Mouse (Mus musculus) embryo, embryonic 10 days (tissue): ENCODE measurements around the gene Dcst1.

ENCODE experiments used
- DNase-seq: peaks from one replicate; pipeline ENCODE4 v3.0.0-alpha.2; 2015; ENCODE audit warnings: low spot score

The Dcst1 gene

DNA sequence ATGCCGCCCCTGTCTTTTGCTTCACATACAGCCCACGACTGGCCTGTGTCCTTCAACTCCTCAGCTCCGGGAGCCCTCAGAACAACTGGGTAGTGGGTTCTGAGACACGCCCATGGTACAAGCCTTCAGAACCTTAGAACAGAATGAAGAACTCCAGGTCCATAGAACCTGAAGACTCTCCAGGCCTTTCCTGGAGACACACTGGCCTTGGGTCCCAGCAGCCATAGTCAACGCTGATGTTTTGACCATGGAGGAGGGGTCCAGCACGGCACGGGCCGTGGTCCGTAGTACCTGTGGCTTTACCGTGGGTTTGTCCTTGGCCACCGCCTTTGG is at the start of gene Dcst1:
Dcst1 (minus strand) TSS at position 101 of the 333 bp plus-strand sequence.
- DNase-seq: no peak

DNA sequence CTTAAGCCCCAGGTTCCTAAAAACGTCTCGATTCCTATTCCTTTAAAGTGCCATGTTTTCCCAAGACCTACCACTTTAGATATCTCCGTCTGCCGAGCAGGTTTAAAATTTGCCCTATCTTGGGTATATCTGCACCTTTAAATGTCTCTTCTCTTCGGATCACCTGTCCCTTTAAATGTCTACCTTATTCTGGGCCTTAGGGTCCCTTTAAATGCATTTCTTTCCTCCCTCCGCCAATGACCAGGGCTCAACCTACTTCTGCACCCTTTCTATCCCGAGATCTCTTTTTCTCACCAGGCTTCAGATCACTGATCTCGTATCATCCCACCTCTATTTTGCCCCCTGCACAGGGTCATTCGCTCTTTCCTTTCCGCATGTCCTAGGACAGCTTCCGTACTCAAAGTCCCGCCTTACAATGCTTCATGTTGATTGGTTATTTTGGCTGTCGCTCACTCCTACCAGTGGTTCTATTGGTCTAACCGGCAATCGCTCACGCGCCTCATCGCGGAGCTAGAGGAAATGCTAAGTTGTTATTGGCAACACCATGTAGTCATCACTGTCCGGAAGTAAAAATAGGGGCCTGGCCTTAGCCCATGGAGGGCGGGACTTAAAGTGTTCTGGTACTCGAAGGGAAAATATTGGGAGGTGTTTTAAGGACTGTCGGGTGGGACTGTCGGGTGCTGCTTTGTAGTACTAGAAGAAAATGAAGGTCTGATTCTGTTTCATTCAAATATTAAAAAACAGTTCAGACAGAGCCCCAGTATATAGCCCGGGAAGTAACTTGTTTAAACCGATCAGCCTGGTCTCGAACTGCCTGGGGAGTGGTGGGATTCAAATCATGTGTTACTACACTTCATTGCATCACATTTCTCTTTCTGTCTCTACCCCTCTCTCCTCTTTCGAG is 46.7 kb upstream of the Dcst1 start, which contains the start of gene Flad1:
Flad1 (minus strand) TSS at position 381 of the 904 bp plus-strand sequence.
- peak; percentile 100 for DNase-seq

DNA sequence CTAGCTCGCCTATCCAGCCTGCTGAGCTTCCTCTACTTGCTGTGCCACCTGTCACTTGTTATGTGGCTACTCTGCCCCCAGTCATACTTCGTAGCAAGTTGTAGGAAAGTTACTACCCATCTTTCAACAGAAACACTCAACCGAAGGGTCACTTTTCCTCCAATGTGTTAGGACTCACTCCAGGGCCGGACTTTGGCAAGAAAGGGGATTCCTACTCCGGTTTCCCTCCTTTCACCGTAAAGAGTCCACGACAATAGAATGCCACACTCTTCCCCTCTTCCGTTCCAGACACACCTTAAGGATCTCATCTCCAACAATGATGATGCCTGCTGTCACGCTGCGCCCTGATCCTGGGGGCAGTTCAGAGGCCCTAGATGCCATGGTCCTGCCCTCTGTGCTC is 45.8 kb upstream of the Dcst1 start:
- DNase-seq: no peak

DNA sequence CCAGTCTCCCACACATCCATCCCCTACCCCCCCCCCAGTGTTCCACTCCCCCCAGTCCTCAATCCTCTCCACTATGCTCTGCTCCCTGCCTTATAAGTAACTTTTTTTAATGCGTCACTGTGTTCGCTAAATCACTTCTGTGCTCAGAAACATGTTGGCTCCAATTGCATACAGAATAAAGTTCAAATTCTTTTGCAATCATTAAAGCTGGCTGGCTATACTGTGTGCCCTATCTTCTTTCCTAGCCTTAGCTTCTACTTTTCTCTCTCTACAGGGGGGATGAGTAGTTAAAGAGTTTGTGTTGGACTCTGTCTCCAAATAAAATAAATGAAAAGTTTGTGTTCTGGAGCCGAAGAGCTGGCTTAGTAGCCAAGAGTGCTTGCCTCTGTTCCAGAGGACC is 44.6 kb upstream of the Dcst1 start:
- DNase-seq: no peak

DNA sequence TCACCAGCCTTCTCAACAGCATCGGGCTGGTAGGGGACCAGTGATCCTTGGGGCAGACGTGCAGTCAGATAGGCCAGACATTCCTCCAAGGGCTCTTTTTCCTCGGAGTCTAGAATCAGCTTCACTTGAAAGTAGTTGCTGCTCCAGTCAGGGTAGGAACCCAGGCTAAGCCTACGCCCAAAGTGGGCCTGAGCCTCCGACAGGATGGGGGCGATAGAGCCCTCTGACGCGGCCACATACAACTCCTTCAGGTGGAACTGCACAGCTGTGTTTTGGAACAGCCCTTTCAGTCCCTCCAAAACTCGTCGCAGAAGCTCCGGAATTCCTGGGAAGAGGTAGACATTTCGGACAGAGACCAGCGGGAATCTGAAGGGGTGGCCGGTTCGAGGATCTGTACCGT is 43.4 kb upstream of the Dcst1 start:
- DNase-seq: no peak

- no peak for DNase-seq
Measured at GRCm38 (mm10) chr3:89406887-89407286, 41.8 kb upstream of the Dcst1 start.

GRCm38 (mm10) chr3:89402693-89403092 is 37.6 kb upstream of the Dcst1 start, which contains the start of gene Lenep:
Gene Lenep, minus strand, starts transcription at chr3:89402793.
- no peak for DNase-seq

DNA sequence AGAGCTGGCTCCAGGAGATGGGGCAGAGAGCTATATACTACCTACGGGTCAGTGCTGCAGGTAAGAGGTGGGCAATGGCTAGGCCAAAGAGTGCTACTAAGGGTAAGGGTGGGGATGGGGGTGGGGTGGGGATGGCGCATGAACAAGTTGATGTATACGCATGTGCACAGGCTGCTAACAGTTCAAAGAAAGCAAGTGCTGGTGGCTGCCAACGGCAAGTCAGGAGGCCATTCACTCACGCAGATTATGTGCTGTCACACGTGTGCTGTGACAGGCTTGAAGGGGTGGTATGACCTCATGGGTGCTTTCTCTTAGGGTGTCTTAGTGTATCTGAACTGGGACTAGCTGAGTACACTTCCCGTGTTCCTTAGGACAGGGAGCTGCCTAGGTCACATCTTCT is 36.3 kb upstream of the Dcst1 start:
- no peak for DNase-seq

DNA sequence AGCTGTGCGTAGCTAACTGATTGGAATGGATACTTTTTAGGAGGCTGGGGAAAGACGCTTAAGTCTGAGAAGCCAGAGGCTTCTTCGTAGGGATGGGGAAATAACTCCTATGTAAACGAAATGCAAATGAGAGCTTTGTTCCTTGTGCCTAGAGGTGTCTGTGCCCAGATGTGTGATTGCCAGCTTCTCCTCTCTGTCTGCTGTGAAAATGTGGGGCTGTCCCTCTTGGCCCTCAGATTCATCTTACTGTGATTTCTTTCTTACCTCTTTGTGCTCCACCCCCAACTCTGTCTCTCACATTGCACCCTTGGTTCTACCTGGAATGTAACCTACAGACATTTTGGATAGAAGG is 31.6 kb upstream of the Dcst1 start:
- DNase-seq: no peak

GRCm38 (mm10) chr3:89395806-89396653 is 31.0 kb upstream of the Dcst1 start:
- peak; percentile 92 for DNase-seq

DNA sequence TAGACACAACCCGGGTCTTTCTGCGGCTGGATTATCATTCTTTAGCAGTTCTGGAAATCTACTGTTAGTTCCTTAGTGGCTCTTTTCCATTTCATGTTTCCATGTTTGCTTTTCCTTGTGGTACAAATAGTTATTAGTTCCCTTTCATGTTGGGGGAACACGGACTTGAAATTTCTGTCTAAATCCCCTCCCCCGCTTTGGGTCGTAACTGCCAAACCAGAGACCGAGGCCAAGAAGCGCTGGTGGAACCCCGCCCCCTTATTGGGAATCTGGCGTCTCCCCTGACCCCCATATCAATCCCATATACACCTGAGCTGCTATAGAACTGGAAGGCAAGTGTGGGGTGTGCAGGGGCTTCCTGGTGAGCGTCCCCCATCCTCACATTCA is 30.4 kb upstream of the Dcst1 start:
- DNase-seq: no peak

DNA sequence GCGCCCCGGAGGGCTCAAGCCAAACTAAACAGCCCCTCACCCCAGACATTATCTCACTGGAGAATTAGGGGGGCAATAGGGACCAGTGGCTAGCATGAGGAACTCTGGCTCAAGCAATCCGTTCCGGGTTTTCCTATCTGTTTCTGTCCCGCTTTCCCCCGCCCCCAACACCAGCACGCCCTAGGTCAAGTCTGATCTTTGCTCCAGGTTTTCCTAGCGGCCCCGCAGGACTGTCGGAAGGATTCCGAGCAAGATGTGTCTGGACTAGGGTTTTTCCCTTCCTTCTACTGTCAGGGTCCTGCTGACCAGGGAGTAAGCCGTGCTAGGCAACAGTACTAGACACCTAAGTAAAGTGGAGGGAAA is 29.8 kb upstream of the Dcst1 start:
- peak; percentile 89 for DNase-seq

- peak; percentile 68 for DNase-seq
Measured at GRCm38 (mm10) chr3:89394006-89394893, 29.2 kb upstream of the Dcst1 start, which contains the start of gene Zbtb7b. Gene Zbtb7b, minus strand, starts transcription at chr3:89394776.

- DNase-seq: peak; percentile 98
Measured at GRCm38 (mm10) chr3:89393605-89394004, 28.6 kb upstream of the Dcst1 start.

- peak; percentile 37 for DNase-seq
Measured at GRCm38 (mm10) chr3:89392871-89393311, 27.8 kb upstream of the Dcst1 start.

- DNase-seq: peak; percentile 73
Measured at GRCm38 (mm10) chr3:89391663-89392511, 26.8 kb upstream of the Dcst1 start.

DNA sequence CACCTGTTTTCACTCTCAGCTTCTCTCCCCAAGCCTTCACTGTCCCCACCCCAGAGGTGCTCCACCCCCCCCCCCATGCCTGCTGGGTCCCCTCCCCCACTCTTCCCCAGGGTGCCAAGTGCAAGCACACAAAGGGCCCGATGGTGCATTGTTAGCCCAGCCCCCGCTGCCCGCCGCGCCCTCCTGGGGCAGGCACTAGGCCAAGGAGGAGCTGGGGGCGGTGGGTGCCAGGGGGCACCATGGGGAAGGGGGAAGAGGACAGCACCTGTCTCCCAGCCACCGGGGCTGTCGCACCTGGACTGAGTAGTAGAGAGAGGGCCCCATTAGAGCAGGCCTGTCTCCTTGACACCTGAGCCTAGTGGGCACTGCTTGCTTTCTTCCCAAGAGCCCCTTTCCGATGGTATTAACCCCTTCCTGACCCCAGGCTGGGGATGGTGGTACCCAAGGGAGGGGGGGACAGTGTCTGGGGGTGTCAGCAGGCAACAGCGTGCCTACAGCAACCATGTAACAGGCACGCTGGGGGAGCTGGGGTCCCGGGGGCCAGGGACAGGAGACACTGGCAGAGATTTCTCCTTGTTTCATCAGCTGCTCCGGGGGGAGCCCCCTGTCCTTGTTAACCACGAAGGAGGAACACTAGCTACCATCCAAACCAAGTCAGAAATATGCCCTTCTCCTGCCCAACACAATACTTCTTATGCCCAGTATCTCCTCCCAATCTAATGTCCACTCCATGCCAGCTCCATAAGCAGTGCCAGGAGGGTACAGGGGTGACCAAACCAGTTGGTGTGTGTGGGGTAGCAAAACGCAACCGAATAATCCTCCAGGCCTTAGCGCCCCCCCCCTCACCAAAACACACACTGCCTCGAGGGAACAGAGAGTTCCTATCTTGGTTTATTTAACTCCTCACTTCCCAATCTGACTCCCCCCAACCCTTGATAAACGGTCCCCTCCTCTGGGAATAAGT is 25.9 kb upstream of the Dcst1 start:
- DNase-seq: no peak

- no peak for DNase-seq
Measured at GRCm38 (mm10) chr3:89390111-89390515, 25.1 kb upstream of the Dcst1 start.

DNA sequence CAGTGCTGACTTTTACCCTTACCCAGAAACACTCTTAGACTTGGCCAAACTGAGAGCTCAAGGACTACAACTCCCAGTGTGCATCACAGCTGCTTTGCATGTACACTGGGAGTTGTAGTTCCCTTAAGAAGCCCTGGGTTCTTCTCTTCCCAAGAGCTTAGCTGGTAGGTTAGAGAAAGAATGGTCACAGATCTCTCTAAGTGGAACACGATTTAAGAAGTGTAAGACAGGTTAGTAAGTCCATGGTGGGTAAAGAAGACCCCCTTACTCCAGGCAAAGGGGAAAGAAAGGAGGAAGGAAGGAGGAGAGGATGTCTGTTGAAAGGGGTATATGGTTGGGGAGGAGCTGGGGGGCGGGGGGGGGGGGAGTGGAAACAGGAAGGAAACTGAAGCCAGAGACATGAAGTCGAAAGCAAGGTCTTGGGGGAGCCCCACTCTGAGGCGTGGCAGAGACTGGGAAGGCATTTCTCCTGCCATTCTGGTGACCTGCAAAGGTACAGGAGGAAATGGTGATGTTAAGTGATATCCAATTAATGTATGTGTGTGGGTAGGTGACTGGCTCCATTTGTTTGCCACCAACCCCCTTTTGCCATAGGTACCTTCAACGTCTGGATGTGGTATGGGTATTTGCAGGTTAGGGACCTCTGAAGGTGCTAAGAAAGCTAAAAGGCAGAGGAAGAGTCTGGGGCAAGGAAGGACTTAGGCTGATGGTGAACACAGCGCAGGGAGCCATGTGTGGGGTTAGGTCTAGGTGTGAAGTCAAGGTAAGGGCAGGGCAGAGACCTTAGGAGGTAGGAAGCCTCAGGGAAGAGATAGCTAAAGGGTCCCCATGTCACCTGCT is 24.1 kb upstream of the Dcst1 start:
- peak; percentile 73 for DNase-seq
